ENCODE assay signal across 12 mouse cellular contexts in the genomic region with DNA sequence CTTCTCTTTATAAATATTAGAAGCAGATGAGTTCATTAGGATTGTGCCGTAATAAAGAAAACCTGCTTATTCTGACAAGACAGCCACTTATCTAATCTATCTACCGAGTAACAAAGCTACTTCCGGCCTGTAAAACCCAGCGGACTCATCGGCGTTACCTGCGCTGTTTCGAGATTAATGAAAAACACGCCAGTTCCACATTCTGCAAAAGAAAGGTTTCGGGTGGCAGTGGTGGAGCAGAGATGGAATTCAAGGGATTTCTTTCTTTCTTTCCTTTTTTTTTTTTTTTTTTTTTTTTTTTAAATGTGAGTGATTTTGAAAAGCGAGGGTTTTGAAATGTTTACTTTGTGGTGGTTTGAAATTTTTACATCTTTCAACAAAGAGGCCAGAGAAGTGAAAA.
DNase-seq lines count a peak whose midpoint lies in the region; ATAC-seq and TF ChIP-seq lines count a peak whose summit lies in the region.
"Had no signal": no experiment of that assay in that cellular context is flagged by ENCODE, and none has a peak within 500 bp of the region (broad histone marks: within the 10 kb centered on the region; RNA-seq: fewer than 3 reads in every experiment).

No protein-coding gene starts in this region.

- no peak overlapping the region for H3K9ac ChIP-seq in heart, embryonic 12.5 days
- no peak overlapping the region for H3K9ac ChIP-seq in MEL (ENCODE audit: control insufficient read depth, low read depth, low read length, poor library complexity, severe bottlenecking)
- no peak overlapping the region for H3K9ac ChIP-seq in hindbrain, embryonic 12.5 days
- H3K9ac ChIP-seq in midbrain, embryonic 13.5 days (replicated peaks): no peak overlapping the region

- intact Hi-C loops in heart, postnatal 10 days (cut with DNase I): no loop called here

- TF ChIP-seq RAD21 in MEL (IDR thresholded peaks at IDR 0.05; ENCODE audit: low read depth, low read length): no peak

- peaks cover 53% of the 10 kb centered on the region for H3K27me3 ChIP-seq in heart, embryonic 12.5 days (replicated peaks)
- peaks cover 5 to 14% of the 10 kb centered on the region in 2 experiments for H3K27me3 ChIP-seq in MEL (ENCODE audit: control insufficient read depth in 1 of 2, insufficient read depth in 2 of 2, low read length in 2 of 2)
- peaks cover 12% of the 10 kb centered on the region for H3K27me3 ChIP-seq in hindbrain, embryonic 12.5 days
- H3K27me3 ChIP-seq in midbrain, embryonic 13.5 days: peaks cover 25% of the 10 kb centered on the region

- no peak overlapping the region for H3K27ac ChIP-seq in heart, embryonic 12.5 days (ENCODE audit: poor library complexity, severe bottlenecking)
- no peak overlapping the region for H3K27ac ChIP-seq in MEL (ENCODE audit: control insufficient read depth, low read depth, low read length)
- H3K27ac ChIP-seq in hindbrain, embryonic 12.5 days: 0 out of 2 replicates have a peak overlapping the region, but pooled peaks have one; percentile 32
- H3K27ac ChIP-seq in midbrain, embryonic 13.5 days: no peak overlapping the region

- 0 out of 2 replicates have a peak, but pooled peaks cover 4% of the 10 kb centered on the region for H3K9me3 ChIP-seq in heart, embryonic 12.5 days (replicated peaks)
- no peaks in the 10 kb centered on the region for H3K9me3 ChIP-seq in MEL (replicated peaks; ENCODE audit: insufficient read depth, low read length)
- no peaks in the 10 kb centered on the region for H3K9me3 ChIP-seq in hindbrain, embryonic 12.5 days (replicated peaks)
- H3K9me3 ChIP-seq in midbrain, embryonic 13.5 days: no peaks in the 10 kb centered on the region

- peaks cover 37% of the 10 kb centered on the region for H3K4me1 ChIP-seq in heart, embryonic 12.5 days (replicated peaks)
- H3K4me1 ChIP-seq in MEL (ENCODE audit: control insufficient read depth in 1 of 2, insufficient read depth in 2 of 2, low read length in 2 of 2): no peaks in the 10 kb centered on the region; a peak in 2 of 4 replicates
- H3K4me1 ChIP-seq in hindbrain, embryonic 12.5 days: peaks cover 78% of the 10 kb centered on the region
- peaks cover 78% of the 10 kb centered on the region for H3K4me1 ChIP-seq in midbrain, embryonic 13.5 days (replicated peaks)

- no peak for TF ChIP-seq CTCF in MEL (IDR thresholded peaks at IDR 0.05 in 2 of 3, conservative IDR thresholded peaks at IDR 0.05 in 1 of 3; ENCODE audit: control insufficient read depth in 1 of 3, insufficient read depth in 1 of 3, low read depth in 2 of 3, low read length in 3 of 3, poor library complexity in 1 of 3, severe bottlenecking in 1 of 3)

- WGBS in heart, embryonic 12.5 days: 59% methylated on average over 11 of the region's 11 CpGs
- WGBS in hindbrain, embryonic 12.5 days: 43% methylated on average over 11 of the region's 11 CpGs
- WGBS in midbrain, embryonic 13.5 days: 42% methylated on average over 11 of the region's 11 CpGs

- H3K36me3 ChIP-seq in heart, embryonic 12.5 days: no peaks in the 10 kb centered on the region
- H3K36me3 ChIP-seq in MEL (ENCODE audit: control insufficient read depth in 1 of 2, insufficient read depth in 2 of 2, low read length in 2 of 2): peaks cover 0 to 5% of the 10 kb centered on the region in 2 experiments; a peak in 2 of 4 replicates
- no peaks in the 10 kb centered on the region for H3K36me3 ChIP-seq in hindbrain, embryonic 12.5 days
- no peaks in the 10 kb centered on the region for H3K36me3 ChIP-seq in midbrain, embryonic 13.5 days

- no peak for TF ChIP-seq EP300 in MEL (IDR thresholded peaks at IDR 0.05; ENCODE audit: low read depth in 1 of 2, low read length in 2 of 2)

- TF ChIP-seq POLR2A in MEL (IDR thresholded peaks at IDR 0.05; ENCODE audit: control insufficient read depth in 1 of 2, insufficient read depth in 1 of 2, low read depth in 1 of 2, low read length in 2 of 2, poor library complexity in 1 of 2): no peak

- H3K4me2 ChIP-seq in heart, embryonic 12.5 days: peak overlapping the region; percentile 40
- H3K4me2 ChIP-seq in hindbrain, embryonic 12.5 days (replicated peaks): peak overlapping the region; percentile 42; the same call in 1 of the 2 replicates
- H3K4me2 ChIP-seq in midbrain, embryonic 13.5 days (replicated peaks): peak overlapping the region; percentile 40

- DNase-seq in heart, postnatal 10 days: no peak
- DNase-seq in MEL (ENCODE audit: low read depth, low spot score): peak; percentile 6
- no peak for DNase-seq in ovary, postnatal 36 days (ENCODE audit: low spot score)
- DNase-seq in cerebellum, adult 8-10 months: no peak
- DNase-seq: kidney, postnatal 14 days; left cerebral cortex, postnatal 4 days; right cerebral cortex, adult 18-20 months; thymus, adult 18-20 months had no signal

- no peak overlapping the region for H3K4me3 ChIP-seq in heart, embryonic 12.5 days
- 0 out of 4 replicates have a peak overlapping the region, but pooled peaks of 1 of the 2 experiments have one; percentile 7 for H3K4me3 ChIP-seq in MEL (ENCODE audit: control insufficient read depth in 1 of 2, insufficient read depth in 1 of 2, low read depth in 2 of 2, low read length in 2 of 2)
- H3K4me3 ChIP-seq in hindbrain, embryonic 12.5 days: no peak overlapping the region
- no peak overlapping the region for H3K4me3 ChIP-seq in midbrain, embryonic 13.5 days (replicated peaks)

- no peak for ATAC-seq in heart, embryonic 12.5 days (ENCODE audit: insufficient number of reproducible peaks, low FRiP score)
- no peak for ATAC-seq in hindbrain, embryonic 12.5 days (ENCODE audit: low FRiP score)
- ATAC-seq in midbrain, embryonic 13.5 days: no peak
- no peak for ATAC-seq in erythroid progenitor cell, adult 5-6 weeks (replicated peaks; ENCODE audit: low FRiP score, poor library complexity, severe bottlenecking)

- H3K79me2 ChIP-seq in MEL (ENCODE audit: control insufficient read depth, insufficient read depth, low read length, poor library complexity): no peaks in the 10 kb centered on the region

TF ChIP-seq in MEL, 35 proteins besides CTCF, POLR2A, EP300 and RAD21:
- TF ChIP-seq GATA1 (IDR thresholded peaks at IDR 0.05; ENCODE audit: low read depth, low read length) (0 out of 2 replicates have a peak, but pooled peaks have one; percentile 31), ZNF384 (IDR thresholded peaks at IDR 0.05; ENCODE audit: low read depth, low read length) (peak; percentile 51), ZKSCAN1 (IDR thresholded peaks at IDR 0.05; ENCODE audit: low read depth, low read length) (no peak), CHD2 (IDR thresholded peaks at IDR 0.05; ENCODE audit: low read length) (no peak)
